Mouse (Mus musculus) frontal cortex, postnatal 36 days (tissue): ENCODE results near the gene Olfr1391.
"Not testable (repeated sequence)": the region's sequence is repeated elsewhere in the genome, so short reads cannot be mapped to it uniquely, and the experiment has no call there.

Experiments used
- DNase-seq, 2 experiments: peaks; one replicate each; pipeline ENCODE4 v3.0.0; 2022; ENCODE audit warnings: low spot score in 2 of 2

Olfr1391 gene

DNA sequence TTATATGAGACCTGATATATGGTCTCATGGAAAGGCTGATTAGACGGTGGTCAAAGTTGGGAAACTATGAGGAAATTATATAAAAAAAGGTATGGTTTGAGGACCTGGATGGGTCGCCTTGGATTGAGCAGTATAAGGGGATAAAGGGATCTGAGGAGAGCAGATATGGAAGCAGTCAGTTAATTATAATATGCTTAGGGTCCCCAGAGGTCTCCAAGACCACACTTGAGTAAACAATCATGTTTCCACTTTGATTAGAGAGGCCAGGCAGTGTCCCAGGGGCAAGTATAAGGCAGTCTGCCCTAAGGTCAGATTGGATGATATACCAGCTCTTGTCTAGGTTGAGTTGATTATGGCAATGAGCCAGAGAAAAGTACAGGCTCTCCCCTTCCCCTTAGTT is at the start of gene Olfr1391:
Olfr1391 (plus strand) TSS at position 301 of the 400 bp plus-strand sequence.
- no peak for DNase-seq

DNA sequence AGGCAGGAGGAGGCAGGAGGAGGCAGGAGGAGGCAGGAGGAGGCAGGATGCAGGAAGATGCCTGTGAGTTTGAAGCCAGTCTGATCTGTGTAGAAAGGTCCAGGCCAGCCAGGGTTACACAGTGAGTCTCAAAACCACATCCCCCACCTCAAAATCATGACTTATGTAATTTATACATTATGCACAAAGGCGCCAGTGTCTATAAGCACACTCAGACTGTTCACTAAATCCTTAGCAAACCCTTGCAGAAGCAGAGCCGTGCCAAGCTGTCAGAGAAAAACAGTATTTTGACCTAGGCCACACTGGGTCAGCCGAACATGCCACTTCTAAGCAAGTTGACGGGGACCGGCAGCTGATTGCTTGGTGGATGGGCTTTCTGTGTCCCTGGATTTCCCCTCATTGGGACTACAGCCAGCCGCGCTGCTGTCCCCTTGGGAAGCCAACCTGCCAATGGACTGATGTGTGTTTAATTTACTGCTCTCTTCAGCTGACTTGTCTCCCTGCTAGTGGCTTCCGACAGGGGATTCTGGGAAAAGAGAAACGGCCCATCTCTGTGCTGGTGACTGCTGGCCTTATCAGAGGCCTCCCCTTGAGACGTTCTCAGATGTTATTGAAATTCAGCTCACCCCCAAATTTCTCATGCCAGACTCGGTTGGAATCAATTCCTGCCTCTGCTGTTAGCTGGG is 48.6 kb upstream of the Olfr1391 start:
- DNase-seq = no peak

DNA sequence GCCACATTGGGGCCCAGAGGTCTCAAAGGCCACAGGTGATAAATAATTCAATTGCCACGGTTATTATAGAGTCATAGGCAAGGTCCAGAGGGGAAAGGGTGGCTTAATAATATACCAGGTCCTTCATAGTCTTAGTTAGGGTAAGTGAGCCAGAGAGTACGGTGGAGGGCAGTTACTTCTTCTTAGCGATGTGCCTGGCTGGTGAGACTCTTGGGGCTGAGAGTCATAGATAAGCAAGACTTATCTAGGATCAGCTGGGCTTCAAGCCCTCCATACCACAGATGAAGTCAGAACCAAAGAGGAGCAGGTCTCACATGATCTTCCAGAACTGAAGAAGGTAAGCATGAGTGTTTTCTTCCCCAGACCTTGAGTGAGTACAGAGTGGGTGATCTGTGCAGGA is 44.3 kb upstream of the Olfr1391 start, which contains the start of gene Olfr1393:
Olfr1393 (plus strand) TSS at position 83 of the 400 bp plus-strand sequence.
- DNase-seq = no peak

DNA sequence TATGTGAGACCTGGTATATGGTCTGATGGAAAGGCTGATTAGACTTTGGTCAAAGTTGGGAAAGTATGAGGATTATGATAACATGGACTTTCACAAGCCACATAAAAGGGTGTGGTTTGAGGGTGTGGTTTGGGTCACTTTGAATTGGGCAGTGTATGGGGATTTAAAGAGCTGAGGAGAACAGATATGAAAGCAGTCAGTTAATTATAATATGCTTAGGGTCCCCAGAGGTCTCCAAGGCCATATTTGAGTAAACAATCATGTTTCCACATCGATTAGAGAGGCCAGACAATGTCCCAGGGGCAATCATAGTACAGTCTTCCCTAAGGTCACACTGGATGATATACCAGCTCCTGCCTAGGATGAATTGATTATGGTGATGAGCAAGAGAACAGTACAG is 37.6 kb upstream of the Olfr1391 start, which contains the start of gene Olfr1392:
Olfr1392 (plus strand) TSS at position 301 of the 400 bp plus-strand sequence.
- DNase-seq = not testable (repeated sequence)

DNA sequence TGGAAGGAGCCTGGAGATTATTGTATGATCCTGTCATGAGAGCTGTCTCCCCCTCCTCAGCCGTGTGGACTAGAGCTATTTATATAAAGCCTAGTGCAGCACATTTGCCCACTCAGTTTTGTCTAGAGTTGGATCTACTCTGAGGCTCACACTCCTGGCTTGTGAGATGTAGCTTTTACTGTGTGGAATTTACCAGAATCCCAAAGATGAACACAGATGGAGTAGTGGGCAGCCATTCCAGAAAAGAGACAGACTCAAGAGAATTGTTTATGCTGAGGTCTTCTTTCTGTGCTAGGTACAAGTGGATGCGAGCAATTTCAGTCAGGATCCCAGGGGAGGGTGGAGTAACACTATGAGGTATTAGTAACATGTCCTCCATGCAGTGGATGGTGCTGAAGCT is 35.3 kb upstream of the Olfr1391 start:
- peak; percentile 24 to 69 for DNase-seq

DNA sequence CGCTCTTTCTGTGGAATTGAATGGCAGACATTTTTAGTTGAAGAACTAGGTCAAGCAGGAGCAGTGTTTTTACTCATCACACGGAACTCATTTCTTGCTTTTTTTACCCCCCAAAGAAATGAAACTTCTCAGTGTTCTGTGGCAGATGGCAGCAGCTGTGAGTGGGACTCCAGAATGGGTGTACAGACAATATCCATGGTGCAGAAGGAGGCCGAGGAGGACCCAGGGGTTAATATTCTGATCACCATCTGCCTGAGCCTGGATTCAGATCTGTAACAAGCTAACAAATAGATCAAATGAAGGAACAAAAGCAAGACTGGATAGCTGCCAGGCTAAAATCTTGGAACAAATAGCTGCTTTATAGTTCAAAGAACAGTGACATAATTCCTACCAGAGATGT is 29.8 kb upstream of the Olfr1391 start:
- peak; percentile 54 to 77 for DNase-seq

DNA sequence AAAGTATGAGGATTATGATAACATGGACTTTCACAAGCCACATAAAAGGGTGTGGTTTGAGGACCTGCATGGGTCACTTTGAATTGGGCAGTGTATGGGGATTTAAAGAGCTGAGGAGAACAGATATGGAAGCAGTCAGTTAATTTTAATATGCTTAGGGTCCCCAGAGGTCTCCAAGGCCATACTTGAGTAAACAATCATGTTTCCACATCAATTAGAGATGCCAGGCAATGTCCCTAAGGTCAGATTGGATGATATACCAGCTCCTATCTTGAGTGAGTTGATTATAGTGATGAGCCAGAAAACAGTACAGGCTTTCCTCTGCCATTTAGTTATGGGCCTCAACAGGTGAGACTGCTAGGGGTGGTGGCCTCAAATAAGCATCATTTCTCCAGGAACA is 18.1 kb upstream of the Olfr1391 start, which contains the start of gene Olfr10:
Olfr10 (plus strand) TSS at position 301 of the 400 bp plus-strand sequence.
- DNase-seq = no peak

DNA sequence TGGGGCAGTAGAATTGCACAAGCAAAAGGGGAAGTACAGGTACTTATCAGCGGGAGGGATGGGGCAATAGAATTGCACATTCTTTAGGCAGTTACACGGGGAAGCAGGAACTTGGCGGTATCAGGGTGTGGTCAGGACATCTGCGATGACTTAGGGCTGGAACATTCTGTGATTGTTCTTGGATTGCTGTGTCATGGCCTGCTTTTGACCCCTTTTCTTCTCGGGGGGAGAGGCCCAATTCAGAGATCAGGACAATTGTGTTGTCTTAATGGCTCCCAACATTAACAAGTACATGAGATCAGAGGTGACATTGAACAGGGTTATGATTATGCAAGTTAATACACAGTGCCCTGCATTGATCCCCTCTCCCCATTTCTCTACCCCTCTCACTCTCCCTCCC is 14.0 kb upstream of the Olfr1391 start:
- DNase-seq = not testable (repeated sequence)

DNA sequence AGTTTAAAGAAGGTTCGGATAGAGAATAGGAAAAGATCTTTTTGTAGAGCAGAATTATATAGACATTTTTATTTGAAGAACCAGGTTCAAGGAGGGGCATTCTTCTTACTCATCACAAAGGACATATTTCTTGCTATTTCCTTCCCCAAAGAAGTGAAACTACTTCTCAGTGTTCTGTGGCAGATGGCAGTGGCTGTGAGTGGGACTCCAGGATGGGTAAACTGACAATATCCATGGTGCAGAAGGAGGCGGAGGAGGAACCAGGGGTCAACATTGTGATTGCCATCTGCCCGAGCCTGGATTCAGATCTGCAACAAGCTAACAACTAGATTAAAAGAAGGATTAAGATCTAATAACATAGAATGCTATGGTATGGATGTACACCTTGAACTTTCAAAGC is 4.2 kb downstream of the Olfr1391 start:
- peak; percentile 15 to 49 for DNase-seq

DNA sequence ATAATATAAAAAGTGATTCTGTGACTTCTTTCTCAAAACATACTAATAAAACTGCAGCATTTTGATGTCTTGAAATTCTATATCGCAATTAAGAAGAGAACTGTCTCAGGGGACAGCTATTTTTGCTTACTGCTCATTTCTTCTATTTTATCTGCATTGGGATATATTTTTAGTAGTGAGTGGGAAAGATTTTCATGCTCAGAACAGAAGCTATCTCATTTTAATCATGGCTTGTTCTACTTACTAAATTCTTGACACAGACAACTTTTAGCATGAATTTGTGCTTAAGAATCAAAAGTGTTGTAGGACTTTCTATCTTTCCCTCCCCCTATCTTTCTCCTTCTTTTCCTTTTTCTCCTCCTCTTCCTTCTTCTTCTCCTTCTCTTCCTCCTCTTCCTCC is 7.1 kb downstream of the Olfr1391 start:
- no peak for DNase-seq

DNA sequence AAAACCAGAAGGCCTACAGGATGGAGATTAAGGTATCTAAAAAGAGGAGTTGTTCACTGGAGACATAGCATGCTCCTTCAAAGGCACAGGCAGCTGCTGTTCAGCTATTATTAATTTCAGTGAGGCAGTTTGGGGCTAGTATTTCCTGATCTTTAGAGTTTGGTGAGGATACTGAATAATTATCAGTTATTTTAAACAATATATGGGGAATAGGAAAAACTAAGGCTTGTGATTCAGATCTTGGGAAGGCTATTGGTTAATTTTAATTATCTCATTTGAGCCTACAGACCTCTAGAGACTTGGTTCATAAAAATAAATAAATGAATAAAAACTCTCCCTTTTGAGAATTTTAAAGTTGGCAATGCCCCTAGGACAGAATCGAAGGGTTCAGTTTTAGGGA is 12.3 kb downstream of the Olfr1391 start, which contains the start of gene Olfr1390:
Olfr1390 (plus strand) TSS at position 301 of the 400 bp plus-strand sequence.
- DNase-seq = no peak

DNA sequence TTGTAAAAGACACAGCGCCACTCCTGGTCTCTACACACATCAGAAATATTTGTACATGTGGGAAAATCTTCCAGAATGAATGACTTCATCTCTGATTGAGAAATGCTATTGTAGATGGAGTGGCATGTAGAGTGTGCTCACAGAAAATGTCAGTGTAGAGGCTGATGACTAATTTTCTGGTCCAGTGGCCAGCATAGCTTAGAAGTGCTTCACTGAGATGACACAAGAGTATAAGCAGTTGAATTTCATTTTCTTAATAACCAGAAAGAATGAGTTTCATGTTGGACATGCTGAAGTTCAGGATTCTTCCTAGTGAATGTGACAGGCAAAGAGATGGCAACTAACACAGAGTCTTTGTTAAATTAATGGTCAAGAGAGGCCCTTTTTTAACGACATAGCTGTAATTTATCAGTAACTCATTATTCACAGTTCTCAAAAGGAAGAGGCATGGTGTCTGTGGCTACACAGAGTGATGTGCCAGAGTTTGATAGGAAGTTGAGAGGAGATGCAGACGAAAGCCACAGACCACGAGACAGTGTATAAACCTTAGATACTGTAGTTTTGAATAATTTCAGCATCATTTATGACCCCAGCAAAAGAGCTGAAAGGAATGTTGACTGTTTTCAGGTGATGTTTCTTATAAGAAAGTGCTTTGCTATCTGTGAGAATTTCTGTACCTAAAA is 14.7 kb downstream of the Olfr1391 start:
- DNase-seq = no peak
